Mouse (Mus musculus) CD8-positive naive resting alpha-beta T cell, adult 2 months (primary cell): ENCODE results near the gene Pttg1ip.

Source experiments
- DNase-seq, 2 experiments: peaks; one replicate each; pipeline ENCODE4 v3.0.0; 2022; ENCODE audit warnings: low read depth in 2 of 2, low spot score in 2 of 2

The Pttg1ip gene

DNA sequence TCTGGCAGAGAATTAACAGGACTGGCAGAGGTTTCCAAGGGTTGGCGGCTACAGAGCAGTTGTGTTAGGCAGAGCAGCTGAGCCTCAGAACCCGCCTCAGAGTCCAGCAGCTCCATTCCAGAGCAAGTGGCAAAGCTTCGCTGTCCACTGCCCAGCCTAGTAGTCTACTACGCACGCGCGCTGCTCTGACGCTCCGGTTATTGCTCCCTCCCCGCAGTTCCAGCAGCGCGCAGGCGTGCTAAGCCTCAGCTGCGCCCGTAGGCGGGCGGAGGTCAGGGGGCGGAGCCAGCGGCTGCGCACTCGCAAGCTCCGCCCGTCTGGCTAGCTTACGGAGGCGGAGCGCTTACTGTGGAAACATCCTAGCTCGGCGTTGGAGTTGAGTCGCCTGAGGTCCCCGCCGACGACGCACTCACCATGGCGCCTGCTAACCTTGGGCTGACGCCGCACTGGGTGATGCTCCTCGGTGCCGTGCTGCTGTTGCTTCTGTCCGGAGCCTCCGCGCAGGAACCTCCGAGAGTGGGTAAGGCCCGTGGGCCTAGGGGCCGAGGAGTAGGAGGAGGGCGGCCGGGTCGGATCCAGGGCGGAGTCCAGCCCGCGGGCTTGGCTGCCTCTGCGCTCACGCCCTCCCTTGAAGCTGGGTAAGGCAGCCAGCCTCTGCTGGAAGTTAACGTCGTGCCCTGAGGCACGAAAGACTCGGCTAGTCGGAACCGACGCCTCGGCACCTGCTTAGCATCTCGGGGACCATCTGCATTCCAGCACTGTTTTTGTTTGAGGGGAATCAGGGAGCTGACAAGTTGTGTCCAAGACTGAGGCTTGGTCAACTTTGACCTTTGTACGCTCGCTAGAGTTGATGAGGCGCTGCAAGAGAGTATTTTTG lies at the start of gene Pttg1ip:
TSS of gene Pttg1ip (plus strand) at position 313 of the 877 bp plus-strand sequence.
- DNase-seq = peak; percentile 90 to 93

DNA sequence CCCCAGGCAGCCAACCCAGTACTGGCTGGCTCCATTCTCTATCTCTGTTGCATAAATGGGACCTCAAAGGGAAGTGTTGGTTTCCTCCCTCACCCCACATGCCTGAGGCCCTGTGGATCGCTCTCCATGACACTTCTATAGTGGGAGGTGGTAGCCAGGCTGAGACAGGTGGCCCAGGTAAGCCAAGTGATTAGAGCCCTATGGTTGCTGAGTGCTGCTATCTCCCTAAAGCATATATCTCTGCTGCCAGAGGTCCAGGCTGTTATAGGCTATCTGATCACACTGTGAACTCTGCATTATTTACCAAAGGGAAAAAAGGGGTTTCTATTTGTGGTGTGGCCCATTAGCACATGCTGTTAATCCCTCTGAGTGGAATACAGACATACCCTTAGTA lies 49.5 kb upstream of the Pttg1ip start:
- DNase-seq = no peak

DNA sequence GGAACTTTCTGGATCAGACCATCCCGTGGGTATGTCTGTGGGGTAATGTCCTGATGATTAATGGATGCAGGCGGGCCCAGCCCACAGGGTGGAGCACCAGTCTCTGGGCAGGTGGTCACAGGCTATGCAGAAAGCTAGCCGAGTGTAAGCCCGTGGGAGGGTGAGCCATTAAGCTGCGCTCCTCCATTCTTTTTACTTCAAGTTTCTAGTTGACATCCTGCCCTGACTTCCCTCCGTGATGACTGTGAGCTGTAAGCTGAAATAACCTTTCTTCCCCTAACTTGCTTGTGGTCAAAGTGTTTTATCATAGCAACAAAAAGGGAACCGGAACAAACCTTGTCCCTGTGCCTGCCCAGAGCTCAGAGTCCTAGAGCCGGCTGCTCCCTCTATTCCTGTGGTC lies 44.8 kb upstream of the Pttg1ip start:
- no peak for DNase-seq

DNA sequence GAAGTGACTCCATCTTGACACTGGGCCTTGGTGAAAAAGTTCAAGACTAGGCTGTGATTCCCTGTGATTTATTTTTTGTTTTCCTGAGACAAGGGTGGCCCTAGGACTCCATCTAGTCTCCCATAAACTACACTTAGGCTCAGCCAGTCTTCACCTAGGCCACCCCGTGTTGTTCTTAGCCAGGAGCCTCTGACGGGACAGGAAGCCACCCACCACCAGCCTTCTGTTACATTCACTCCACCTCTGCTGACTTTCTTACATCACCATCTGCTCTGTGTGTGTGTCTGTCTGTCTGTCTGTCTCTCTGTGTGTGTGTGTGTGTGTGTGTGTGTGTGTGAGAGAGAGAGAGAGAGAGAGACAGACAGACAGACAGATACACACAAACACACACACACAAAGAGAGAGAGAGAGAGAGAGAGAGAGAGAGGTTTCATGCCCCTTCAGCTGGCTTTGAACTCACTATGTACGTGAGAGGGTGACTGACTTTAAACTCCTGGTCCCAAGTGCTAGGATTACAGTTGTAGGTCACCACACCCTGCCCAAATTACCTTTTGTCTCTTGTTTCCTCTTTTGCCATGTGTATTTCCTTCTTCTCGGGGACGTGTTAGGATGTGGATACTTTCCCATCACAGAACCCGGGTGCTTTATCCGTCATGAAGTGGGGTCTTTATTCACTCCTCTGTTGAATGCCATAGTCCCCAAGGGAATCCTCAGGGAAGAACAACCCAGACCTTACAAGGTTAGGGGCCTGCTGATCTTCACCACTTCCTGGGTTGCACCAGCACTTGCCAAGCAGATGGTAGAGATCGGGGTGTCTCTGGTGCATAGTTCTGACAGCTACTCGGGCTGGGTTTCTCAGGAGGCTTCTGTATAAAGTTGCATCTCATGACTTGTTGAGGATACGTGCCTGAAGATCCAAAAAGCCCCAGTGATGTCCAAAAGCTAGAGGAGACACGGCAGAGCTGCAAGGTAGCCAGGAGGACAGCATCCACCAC lies 44.0 kb upstream of the Pttg1ip start:
- peak; percentile 41 to 49 for DNase-seq

DNA sequence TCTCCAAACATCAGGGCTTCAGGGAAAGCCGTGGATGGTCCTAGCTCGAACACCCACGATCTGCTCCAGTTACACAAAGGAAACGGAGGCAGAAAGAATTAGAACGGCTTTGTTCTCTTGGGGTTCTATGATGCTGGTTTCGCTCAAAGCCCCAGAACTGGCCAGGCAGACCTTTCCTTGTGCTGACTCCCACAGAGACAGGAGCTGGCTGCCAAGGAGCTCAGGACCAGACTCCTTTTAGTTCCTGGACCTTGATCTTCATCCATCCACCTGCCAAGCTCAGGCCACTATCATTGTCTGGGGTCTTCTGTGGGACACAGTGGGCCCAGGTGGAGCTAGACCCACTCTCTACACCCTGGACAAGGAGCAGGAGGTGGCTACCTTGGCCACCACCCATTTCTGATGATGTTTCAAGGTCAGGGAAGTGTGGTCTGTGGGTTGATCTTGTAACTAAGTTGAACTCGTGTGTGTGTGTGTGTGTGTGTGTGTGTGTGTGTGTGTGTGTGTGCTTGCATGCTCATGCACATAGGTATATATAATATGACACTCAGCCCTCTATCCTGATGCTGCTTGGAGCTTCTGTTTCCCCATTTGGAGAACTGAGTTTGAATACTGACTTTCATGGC lies 42.1 kb upstream of the Pttg1ip start:
- no peak for DNase-seq

DNA sequence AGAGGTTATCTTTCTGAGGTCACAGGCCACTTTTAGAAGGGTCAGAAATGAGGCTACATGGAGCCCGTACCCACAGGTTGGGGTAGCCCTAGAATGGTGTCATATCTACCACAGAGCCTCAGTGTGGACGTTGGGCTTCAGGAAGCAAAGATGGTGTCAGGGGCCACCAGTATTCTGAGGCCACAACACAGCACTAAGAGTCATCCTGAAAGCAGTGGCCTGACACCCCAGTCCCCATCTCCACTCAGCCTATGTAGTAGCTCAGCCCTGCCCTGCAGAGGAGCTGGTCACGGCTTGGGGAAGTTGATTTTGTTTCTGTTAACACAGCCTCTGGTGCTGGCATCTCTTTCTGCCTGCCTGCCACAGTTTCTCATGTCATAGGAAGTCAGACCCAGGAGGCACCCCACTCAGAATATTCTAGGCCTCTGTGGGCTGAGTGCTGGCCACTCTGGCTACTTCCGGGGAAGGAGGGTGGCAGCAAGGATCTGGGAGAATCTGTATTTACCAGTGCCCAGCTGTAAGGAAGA lies 40.9 kb upstream of the Pttg1ip start:
- no peak for DNase-seq

DNA sequence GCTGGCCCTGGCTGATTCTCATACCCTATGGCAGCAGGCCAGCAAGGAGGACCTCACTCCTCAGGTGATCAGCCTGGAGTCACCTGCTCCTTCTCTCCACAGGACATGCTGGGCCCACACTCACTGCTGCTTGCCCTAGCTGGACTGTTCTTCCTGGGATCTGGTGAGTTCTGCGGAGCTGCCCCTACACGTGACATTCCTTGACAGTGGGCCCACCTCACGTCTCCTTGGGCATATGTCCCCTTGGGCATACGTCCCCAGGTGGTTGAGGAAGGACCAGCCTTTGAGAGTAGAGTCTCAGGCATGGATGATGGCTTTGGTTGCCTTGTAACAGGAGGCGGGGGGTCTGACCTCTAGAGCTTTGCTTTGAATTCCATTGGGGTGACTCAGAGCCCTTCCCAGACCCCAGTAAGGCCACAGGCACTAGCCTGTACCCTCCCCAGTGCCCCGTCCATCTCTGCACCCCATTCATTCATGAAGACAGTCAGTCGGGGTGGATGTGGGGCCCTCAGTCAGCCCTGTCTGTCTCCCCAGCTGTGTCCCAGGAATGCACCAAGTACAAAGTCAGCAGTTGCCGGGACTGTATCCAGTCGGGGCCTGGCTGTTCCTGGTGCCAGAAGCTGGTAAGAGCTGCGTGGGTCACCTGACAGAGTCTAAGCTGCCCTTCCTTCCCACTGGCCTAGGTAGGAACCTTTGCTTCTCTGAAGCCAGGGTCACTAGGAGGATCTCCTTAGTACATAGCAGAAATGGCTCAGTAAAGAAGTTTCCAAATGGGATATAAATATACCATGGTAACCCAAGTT lies 39.5 kb upstream of the Pttg1ip start:
- DNase-seq = no peak

DNA sequence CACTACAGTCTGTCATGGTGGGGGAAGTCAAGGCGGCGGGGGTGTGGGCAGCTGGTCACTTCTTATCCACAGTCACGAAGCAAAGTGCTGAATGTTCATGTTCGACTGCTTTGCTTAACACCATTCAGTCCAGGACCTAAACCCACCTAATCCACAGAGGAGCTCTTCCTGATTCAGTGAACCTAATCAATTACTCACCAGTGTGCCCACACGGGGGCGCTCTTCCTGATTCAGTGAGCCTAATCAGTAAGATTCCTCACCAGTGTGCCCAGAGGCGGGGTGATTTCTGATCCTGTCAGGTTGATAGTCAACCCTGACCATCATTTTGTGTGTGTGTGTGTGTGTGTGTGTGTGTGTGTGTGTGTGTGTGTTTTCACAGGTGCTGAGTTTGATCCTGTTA lies 38.3 kb upstream of the Pttg1ip start:
- DNase-seq = peak; percentile 30 to 59

DNA sequence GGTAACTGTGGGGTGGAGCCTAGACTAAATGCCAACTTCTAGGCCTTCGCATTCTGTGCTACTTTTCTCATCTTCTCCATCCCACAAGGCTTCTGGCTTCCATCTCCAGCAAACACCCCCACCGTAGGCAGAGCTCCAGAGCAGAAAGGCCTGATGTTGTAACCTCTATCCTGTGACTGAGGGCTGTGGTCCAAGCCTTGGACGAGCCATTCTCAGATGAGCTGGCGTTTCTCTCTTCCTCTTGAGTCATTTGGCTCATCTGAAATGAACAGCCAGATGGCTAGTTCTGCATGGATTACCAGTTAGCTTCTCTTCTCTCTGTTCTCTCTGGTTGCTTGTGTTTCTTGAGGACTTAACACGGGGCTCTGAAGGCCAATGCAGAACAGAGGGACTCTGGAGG lies 36.6 kb upstream of the Pttg1ip start:
- no peak for DNase-seq

DNA sequence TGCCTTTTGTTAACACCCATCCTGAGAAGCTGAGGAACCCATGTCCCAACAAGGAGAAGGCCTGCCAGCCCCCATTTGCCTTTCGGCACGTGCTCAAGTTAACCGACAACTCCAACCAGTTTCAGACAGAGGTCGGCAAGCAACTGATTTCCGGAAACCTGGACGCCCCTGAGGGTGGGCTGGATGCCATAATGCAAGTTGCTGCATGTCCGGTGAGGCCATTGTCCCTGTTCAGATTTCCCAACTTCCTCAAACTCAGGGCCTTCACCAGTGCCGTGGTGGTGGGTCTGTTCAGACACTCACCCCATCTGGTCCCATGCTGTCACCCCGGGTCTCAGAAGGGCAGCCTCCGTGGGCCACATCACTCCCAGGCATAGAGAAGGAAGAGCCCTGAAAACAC lies 32.9 kb upstream of the Pttg1ip start:
- DNase-seq = no peak

DNA sequence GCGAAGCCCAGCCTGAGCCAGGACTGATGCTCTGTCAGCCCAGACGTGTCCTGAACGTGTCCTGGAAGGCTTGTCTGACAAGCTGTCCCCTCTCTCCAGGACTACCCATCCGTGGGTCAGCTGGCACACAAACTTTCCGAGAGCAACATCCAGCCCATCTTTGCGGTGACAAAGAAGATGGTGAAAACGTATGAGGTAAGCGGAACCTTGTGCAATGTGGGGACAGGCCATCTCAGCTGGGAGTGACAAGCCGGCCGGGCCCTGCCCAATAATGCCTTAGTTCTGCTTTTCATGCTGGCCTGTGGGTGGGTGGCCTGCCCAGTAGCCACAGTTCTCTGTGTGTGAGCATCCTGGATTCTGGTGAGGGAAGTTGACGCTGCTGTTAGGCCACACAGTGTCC lies 30.6 kb upstream of the Pttg1ip start:
- no peak for DNase-seq

DNA sequence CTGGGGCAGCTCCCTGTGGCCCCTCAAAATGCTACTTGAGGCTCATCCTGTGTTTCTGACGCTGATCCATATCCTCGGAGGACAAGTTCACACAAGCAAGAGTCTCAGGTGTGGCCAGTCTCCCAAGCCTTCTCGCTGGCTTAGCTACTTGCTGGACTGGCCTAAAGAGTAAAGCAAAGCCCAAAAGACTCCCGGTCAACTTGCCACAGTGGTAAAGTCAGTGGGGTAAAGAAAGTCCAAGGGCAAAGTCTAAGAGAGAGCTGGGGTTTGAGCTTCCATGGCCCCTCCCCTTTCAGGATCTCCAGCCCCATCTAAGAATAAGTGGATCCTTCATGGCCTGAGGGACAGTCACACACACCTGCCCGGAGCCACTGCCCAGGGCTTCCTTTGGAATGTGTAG lies 29.4 kb upstream of the Pttg1ip start:
- no peak for DNase-seq

DNA sequence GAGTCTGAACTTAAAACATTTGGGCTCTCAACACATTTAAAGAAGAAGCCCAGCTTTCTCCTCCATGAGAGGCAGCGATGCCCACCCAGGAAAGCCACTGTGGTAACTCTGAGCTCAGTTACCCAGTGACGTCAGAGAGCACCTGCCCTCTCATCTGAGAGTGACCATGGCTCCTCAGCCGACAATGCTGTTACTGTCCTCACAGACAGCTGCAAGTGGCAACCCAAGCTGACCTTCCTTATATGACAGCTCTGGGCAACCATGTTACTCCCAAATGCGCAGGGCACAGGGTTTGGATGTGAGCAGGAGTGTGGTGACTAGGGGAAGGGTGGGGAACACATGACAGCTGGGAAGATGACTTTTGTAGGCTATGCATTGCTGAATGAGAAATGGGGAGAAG lies 28.2 kb upstream of the Pttg1ip start:
- DNase-seq = no peak

DNA sequence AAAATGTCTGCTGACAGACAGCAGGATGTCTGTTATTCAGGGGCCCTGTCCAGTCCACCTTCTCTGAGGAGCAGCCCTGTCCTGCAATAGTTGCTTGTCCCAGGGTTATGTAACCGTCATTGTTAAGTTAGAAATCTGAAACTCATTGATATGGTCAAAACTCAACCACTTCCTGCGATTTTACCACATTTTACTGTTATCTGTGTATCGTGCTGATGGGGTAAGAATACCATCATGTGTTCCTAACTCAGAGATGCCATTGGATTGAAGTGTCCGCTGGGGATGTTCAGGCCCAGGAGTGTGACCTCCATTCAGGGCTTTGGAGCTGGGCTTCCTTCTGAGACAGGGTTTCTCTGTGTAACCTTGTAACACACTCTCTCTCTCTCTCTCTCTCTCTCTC lies 26.6 kb upstream of the Pttg1ip start:
- no peak for DNase-seq

DNA sequence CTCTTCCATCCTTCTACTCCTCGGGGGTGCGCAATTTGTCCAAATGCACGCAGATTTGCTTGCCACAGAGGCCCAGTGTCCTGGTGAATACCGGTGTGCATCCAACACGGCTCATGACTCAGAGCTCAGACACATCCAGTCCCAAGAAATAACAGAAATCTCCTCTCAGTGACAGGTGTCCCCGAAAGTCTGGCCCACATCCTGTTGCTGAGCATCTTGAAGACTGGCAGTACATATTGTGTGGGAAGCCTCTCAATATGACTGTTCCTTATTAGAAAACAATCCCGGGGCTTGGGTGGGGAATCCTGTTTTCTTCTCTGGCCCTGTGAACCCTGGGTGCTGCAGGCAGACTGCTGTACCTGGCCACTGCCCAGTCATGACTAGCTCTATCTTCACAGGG lies 24.9 kb upstream of the Pttg1ip start:
- no peak for DNase-seq

DNA sequence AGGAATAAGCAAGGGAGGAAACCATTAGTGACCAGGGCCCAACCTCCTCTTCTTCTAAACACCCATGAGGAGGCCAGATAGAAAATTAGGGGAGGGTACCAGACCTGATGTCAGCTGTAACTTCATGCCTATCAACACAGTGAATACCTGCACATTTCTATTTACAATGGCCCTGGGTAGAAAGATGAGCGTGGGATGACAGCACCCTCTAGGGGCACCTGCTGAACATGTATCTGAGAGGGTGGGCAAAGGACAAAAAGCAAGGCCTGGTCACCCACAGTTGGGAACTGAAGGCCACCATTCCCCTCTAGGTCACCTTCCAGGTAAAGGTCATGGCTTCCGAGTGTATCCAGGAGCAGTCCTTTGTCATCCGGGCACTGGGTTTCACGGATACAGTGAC lies 23.9 kb upstream of the Pttg1ip start:
- DNase-seq = no peak

DNA sequence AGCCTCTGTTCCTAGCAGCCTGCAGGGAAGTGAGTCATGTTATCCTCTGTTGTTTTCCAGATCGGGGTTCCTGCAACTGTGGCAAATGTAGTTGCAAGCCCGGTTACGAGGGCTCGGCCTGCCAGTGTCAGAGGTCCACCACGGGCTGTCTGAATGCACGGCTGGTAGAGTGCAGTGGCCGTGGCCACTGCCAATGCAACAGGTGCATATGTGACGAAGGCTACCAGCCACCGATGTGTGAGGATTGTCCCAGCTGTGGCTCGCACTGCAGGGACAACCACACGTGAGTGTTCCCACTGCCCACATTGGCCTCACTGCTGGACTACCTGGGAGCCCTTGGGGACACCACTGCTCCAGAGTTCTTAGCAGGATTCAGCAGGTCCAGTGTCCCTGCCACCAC lies 21.4 kb upstream of the Pttg1ip start:
- no peak for DNase-seq

DNA sequence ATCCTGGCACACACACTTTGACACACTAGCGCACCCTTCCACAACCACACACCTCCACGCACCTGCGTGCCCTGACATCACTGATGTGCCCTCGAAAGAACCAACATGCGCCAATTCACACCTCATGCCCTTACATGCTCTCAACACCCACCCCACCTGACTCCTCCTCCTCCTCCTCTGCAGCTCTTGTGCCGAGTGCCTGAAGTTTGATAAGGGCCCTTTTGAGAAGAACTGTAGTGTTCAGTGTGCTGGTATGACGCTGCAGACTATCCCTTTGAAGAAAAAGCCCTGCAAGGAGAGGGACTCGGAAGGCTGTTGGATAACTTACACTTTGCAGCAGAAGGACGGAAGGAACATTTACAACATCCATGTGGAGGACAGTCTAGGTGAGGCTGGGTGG lies 20.7 kb upstream of the Pttg1ip start:
- DNase-seq = no peak

DNA sequence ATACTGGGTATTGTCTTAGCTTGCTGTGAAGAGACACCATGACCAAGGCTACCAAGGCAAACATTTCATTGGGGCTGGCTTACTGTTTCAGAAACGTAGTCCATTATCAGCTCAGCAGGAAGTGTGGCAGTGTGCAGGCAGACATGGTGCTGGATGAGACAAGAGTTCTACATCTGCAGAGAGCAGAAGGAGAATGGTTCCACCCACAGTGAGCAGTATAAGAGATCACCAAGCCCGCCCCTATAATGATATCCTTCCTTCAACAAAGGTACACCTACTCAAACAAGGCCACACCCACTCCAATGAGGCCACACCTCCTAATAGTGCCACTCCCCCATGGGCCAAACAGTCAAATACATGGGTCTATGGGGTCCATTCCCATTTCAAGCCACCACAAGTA lies 20.0 kb upstream of the Pttg1ip start:
- no peak for DNase-seq

DNA sequence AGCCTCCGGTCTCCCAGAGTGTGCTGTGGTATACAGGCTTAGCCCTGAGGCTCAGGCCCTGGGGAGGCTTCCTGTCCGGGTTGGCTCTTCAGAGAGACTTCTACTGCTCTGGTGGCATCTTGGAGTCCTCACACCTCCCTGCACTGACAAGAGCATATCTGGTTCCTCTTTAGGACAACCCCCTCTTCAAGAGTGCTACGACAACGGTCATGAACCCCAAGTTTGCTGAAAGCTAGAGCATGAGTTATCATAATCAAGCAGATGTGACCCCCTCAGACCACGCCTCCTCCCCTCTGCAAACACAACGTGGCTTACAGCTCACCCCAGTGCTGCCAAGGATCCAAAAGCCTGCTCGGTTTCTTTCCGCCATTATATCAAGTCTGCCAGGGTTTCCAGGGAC lies 16.5 kb upstream of the Pttg1ip start:
- no peak for DNase-seq

DNA sequence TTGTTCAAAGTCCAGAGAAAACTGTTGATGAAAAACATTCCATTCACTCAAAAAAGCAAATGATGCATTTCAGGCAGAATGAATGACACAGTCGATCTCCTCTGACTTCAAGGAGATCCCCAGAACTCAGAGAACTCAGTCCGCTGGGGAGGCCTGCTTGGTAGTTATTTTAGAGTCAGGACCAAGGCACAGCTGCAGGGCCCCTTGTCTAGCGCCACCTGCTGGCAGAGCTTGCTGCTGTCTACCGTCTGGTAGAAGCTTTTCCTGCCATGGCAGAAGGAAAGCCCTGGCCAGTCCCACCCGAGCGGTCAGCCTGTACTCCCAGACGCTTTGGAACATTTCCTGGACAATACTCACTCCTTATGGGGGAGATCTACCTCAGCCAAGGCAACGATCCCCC lies 14.9 kb upstream of the Pttg1ip start:
- DNase-seq = peak; percentile 80 to 83
